Mouse (Mus musculus) activated CD4-positive, CD25-positive, alpha-beta regulatory T cell, adult 4 months (primary cell): ENCODE results near the gene Ubc. TPM values are rescaled to one million over a fixed set of nuclear protein-coding genes. Genes with fewer than 3 reads are reported as not detected.
"Not testable (repeated sequence)": the region's sequence is repeated elsewhere in the genome, so short reads cannot be mapped to it uniquely, and the experiment has no call there.

Experiments
- ATAC-seq: one replicate; pipeline ENCODE4 v1.8.0; 2017
- polyA plus RNA-seq, 2 experiments: library from polyadenylated mRNA; unstranded; fragments of 100-300 nt; shearing (Covaris generic); gene quantifications; one replicate each; pipeline ENCODE4 v1.2.1; 2017

Gene Ubc
- 1,000 to 10,000 TPM in 1 of 2 experiments, 100 to 1,000 TPM in 1; 706 to 1,210 TPM for polyA plus RNA-seq

- peak; percentile 22 for ATAC-seq
These were observed at the start of gene Ubc for GRCm38 (mm10) chr5:125389579-125390441. Gene Ubc, minus strand, starts transcription at chr5:125390202.

GRCm38 (mm10) chr5:125434347-125434746, 44.3 kb upstream of the Ubc start:
- peak; percentile 10 for ATAC-seq

GRCm38 (mm10) chr5:125433793-125434337, 43.9 kb upstream of the Ubc start, which contains the start of gene Dhx37:
Gene Dhx37, minus strand, starts transcription at chr5:125434121.
- ATAC-seq, result peak; percentile 94

- not testable (repeated sequence) for ATAC-seq
These were observed 42.3 kb upstream of the Ubc start for GRCm38 (mm10) chr5:125432324-125432723.

DNA sequence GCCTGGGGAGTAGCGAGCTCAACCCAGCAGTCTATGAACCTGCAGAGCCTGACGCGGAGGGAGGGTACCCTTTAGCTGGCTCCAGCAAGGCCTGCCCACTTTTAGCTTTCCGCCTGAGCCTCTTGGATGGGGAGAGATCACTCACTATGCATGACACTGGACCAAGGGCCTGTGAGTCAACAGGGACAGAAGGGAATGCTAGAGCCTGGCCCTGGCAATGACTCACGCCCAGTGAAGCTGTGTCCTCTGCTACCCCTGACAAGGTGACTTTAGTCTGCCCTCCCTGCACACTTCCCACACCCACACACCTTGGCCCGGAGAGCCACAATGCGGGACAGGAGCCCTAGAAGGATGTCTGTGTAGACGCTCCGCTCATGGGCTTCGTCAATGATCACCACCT, 36.3 kb upstream of the Ubc start:
- ATAC-seq, result no peak

DNA sequence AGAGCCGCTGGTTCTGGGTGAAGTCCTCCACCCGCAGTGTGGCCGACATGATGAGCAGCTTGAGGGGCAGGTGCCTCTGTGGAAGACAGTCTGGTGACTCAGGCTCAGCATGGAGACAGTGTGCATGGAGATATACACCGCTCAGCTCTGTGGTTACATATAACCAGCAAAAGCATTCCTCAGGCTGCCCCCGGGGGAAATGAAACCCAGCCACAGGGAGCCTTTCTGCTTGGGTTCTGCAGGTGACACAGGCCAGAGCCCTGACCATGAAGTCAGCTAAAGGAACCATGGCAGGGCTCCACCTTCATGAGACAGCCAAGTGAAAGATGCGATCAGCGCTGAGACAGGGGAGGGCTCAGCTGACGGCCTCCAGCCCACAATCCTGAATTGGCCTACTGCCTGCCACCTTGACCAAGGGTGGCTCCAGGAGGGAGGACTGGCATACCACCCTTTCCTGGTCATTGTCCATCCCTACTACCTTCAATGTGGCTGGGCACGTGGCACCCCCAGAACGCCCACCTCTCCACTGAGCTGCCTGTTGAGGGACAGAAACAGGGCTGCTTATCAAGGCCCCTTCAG, 35.8 kb upstream of the Ubc start:
- ATAC-seq, result no peak

DNA sequence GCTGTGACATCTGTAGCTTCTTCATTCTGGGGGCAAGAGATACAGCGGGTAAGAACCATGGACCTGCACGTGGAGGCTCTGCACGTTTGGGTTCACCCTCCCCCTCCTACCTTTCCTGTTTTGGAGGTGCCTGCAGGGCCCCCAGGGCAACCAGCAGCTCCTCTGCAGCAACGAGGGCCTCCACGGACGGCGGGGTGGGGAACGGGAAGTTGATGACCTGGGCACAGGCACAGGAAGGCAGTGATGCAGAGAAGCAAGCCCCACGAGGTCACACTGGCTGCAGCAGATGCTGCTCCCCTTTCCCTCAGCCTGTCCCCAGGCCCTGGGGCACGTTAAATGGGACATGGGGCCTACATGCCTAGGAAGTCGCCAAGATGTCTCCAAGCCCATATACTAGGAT, 29.1 kb upstream of the Ubc start:
- ATAC-seq, result no peak

GRCm38 (mm10) chr5:125418636-125419035, 28.6 kb upstream of the Ubc start:
- ATAC-seq, result no peak

DNA sequence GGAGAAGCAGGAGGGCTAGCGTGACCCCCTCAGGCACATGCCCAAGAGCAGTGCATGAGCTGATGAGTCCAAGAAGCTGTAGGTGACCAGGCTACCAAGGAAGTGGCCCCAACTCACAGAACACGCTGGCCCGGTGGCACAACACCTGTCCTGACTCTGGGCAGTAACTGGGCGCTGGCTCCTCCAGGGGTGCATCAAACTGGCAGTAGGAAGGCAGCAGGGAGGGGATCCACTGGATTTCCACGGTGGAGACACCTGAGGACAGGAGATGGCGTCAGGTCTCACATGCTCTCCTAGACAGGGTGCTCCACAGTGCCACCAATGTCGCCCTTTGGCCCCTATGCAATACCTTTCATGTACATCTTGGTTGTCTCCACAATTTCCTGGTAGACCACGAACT, 26.2 kb upstream of the Ubc start:
- no peak for ATAC-seq

DNA sequence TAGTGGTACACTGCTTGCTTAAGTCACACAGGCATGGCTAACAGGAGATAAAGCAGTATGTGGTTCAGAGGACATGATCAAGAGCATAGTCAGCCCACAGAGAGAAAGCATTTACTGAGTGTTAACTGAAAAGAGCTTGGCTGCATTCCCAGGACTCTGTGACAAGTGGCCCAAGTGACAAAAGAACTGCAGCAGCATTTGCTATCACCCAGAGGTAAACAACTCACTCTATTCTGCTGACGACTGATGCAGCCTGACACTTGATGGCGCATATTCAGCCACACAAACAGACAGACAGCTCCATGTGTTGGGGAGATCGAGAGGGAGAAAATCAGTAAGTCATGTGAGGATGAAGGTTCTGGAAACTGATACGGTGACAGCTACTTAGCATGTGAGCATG, 23.8 kb upstream of the Ubc start:
- no peak for ATAC-seq

DNA sequence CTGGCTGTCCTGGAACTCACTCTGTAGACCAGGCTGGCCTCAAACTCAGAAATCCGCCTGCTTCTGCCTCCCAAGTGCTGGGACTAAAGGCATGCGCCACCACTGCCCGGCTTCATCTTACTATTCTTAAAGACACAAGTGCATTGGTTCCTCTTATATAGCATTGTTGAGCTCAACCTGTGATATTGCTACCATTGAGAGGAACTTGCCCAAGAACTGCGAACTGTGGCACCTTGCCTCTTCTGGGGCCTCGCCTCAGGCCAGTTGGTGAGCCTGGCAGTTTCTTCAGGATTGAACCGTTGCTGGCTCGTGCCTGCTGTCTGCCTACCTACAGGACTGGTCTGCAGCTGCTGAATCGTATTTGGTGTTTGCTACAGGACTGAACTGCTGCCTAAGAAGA, 22.5 kb upstream of the Ubc start:
- not testable (repeated sequence) for ATAC-seq

GRCm38 (mm10) chr5:125411972-125412530, 22.0 kb upstream of the Ubc start:
- peak; percentile 21 for ATAC-seq

DNA sequence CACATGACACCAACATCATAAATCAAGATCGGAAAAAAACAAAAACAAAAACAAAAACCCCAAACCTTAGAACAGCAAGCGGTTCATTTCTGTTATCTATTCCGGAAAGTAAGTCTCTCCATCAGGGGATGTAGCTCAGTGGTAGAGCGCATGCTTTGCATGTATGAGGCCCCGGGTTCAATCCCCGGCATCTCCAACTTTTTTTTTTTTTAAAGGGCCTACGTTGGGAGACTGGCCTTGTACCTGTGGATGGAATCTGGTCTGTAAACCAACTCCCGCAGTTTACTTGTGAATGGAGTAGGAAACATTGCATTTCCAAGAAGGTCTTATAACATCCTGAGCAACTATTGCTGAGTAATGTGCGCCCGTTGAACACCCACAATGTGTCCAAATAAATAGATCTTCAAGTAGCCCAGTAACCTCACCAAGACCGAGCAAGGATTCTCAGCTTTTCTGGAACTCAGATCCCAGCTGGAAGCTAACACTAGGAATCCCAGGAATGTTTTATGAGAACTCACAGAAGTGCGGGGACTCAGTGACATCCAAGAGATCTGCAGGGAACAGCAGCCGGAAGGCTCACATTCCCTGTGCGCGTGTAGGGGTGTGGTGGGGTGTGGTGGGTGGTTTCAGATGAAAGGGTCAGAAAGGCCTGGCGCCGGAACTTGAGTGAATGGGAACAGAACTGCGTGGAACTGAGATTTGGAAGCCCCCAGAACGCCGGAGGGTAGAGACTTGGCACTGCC, 19.5 kb upstream of the Ubc start:
- ATAC-seq, result no peak

- peak; percentile 7 for ATAC-seq
These were observed 18.8 kb upstream of the Ubc start for GRCm38 (mm10) chr5:125408842-125409241.

- ATAC-seq, result no peak
These were observed 18.0 kb upstream of the Ubc start for GRCm38 (mm10) chr5:125407910-125408575.

DNA sequence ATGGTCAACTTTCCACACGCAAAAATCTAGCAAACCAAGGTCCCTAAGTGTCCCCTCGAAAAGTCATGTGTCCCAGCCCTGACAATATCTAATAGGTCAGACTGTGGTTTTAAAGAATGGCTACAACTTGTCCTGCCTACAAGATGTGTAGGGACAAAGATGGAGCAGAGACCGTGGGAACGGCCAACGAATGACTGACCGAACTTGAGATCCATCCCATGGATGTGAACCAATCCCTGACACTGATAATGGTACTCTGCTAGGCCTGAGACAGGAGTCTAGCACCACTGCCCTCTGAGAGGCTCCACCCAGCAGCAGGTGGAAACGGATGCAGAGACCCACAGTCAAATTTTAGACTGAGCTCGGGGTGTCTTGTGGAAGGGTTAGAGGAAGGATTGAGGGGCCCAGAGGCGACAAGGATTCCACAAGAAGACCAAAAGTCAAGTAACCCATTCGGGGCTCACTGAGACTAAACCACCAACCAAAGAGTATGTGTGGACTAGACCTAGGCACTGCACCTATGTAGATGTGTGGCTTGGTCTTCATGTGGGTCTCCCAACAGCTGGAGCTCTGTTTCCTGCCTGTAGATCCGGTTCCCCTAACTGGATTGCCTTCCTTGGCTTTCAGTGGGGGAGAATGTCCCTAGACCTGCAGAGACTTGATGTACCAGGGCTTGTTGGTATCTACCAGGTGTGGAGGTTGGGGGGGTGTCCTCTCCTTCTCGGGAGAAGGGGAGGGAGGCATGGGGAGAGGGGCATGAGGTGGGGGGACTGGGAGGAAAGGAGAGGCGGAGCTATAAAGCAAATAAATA, 17.2 kb upstream of the Ubc start:
- no peak for ATAC-seq

DNA sequence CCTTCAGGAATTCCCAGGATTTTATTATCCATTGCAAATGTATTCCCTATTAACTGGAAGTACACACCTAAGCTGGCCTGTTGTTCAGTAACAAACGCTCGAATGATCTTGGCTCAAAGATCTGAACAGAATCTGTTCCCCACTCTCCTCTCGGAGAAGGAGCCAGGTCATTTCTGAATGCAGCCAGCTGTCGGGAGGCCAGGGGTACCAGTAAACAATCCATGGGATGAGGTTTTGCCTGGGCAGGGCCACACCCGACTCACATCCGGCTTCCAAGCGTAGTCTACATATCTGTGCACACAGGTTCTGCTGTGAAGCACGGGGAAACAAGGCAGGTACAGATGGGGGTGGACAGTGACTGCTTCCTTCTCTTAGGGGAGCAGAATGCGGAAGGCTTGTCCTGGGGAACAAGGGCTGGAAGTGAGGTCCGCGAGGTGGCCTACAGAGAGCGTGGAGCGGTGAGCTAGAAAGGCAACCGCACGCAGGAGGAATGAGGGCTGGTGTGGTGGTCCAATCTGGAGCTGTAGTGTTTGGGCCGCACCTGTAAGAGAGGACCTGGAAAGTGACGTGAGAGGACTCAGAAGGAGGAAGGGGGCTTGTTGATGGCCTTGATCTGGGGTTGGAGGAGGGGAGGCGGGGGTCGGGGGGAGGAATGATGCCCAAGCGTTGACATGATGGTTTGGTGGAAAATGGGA, 16.5 kb upstream of the Ubc start:
- peak; percentile 67 for ATAC-seq

GRCm38 (mm10) chr5:125405546-125406248, 15.7 kb upstream of the Ubc start:
- ATAC-seq, result peak; percentile 69

GRCm38 (mm10) chr5:125404903-125405545, 15.0 kb upstream of the Ubc start:
- ATAC-seq, result peak; percentile 3
